Mouse (Mus musculus) MEL (cell line): ENCODE measurements around the gene Rtcb. TPM values are rescaled to one million over a fixed set of nuclear protein-coding genes. Genes with fewer than 3 reads are reported as not detected.

Experiments used
- DNase-seq: peaks from one replicate; pipeline ENCODE4 v3.0.0; 2011; ENCODE audit warnings: low read depth, low spot score
- H3K27ac ChIP-seq: 2 replicates; pipeline ENCODE4 v1.5.1; 2012; ENCODE audit warnings: low read depth, mild to moderate bottlenecking, control low read depth, low read length, moderate library complexity; ENCODE audit not compliant: control insufficient read depth
- H3K27me3 ChIP-seq, 2 experiments: fragments of 150-350 bp in 1 of 2; sonication (generic) in 1 of 2; 2 replicates each; pipeline ENCODE4 v1.6.1; 2012; ENCODE audit warnings: low read length in 2 of 2, mild to moderate bottlenecking in 2 of 2, improper control_type of control experiment in 1 of 2, moderate library complexity in 1 of 2; ENCODE audit not compliant: insufficient read depth in 2 of 2, control insufficient read depth in 1 of 2
- H3K36me3 ChIP-seq, 2 experiments: 2 replicates each; pipeline ENCODE4 v1.6.1; 2012 to 2014; ENCODE audit warnings: low read length in 2 of 2, improper control_type of control experiment in 1 of 2, inconsistent platforms in 1 of 2, mild to moderate bottlenecking in 1 of 2; ENCODE audit not compliant: insufficient read depth in 2 of 2, control insufficient read depth in 1 of 2
- H3K4me1 ChIP-seq, 2 experiments: fragments of 150-350 bp in 1 of 2; sonication (generic) in 1 of 2; 2 replicates each; pipeline ENCODE4 v1.6.1; 2012; ENCODE audit warnings: low read length in 2 of 2, improper control_type of control experiment in 1 of 2, mild to moderate bottlenecking in 1 of 2; ENCODE audit not compliant: insufficient read depth in 2 of 2, control insufficient read depth in 1 of 2
- H3K4me3 ChIP-seq, 2 experiments: fragments of 150-350 bp in 1 of 2; sonication (generic) in 1 of 2; 2 replicates each; pipeline ENCODE4 v1.5.1; 2012; ENCODE audit warnings: low read depth in 2 of 2, low read length in 2 of 2, mild to moderate bottlenecking in 2 of 2, moderate library complexity in 2 of 2, control low read depth in 1 of 2, improper control_type of control experiment in 1 of 2; ENCODE audit not compliant: control insufficient read depth in 1 of 2, insufficient read depth in 1 of 2
- H3K79me2 ChIP-seq: 2 replicates; pipeline ENCODE4 v1.6.1; 2012; ENCODE audit warnings: mild to moderate bottlenecking, low read length, moderate library complexity; ENCODE audit not compliant: control insufficient read depth, poor library complexity, insufficient read depth
- H3K9ac ChIP-seq: 2 replicates; pipeline ENCODE4 v1.6.1; 2012; ENCODE audit warnings: low read depth, mild to moderate bottlenecking, control low read depth, low read length, moderate library complexity; ENCODE audit not compliant: control insufficient read depth, poor library complexity, severe bottlenecking
- H3K9me3 ChIP-seq: fragments of 150-350 bp; sonication (generic); replicated peaks from 2 replicates; pipeline ENCODE4 v1.6.1; 2012; ENCODE audit warnings: mild to moderate bottlenecking, low read length, improper control_type of control experiment, moderate library complexity; ENCODE audit not compliant: insufficient read depth
- BHLHE40 ChIP-seq: IDR thresholded peaks from 2 replicates; pipeline ENCODE4 v1.6.1; 2012; ENCODE audit warnings: low read depth, mild to moderate bottlenecking, inconsistent platforms, low read length, improper control_type of control experiment, borderline replicate concordance
- CHD1 ChIP-seq: IDR thresholded peaks from 2 replicates; pipeline ENCODE4 v1.6.1; 2012; ENCODE audit warnings: low read depth, mild to moderate bottlenecking, inconsistent platforms, low read length, improper control_type of control experiment
- CTCF ChIP-seq, 3 experiments: IDR thresholded peaks in 2 of 3; conservative IDR thresholded peaks in 1 of 3; 2 replicates each; pipeline ENCODE4 v1.5.1; 2011 to 2012; ENCODE audit warnings: low read length in 3 of 3, low read depth in 2 of 3, mild to moderate bottlenecking in 2 of 3, improper control_type of control experiment in 1 of 3, inconsistent platforms in 1 of 3, mixed read lengths in 1 of 3, moderate library complexity in 1 of 3; ENCODE audit not compliant: control insufficient read depth in 1 of 3, insufficient read depth in 1 of 3, poor library complexity in 1 of 3, severe bottlenecking in 1 of 3
- ELF1 ChIP-seq: IDR thresholded peaks from 2 replicates; pipeline ENCODE4 v1.6.1; 2014; ENCODE audit warnings: low read depth, mild to moderate bottlenecking, inconsistent platforms, low read length, improper control_type of control experiment, moderate library complexity
- GABPA ChIP-seq: IDR thresholded peaks from 2 replicates; pipeline ENCODE4 v1.6.1; 2012; ENCODE audit warnings: low read depth, mild to moderate bottlenecking, inconsistent platforms, low read length, improper control_type of control experiment, moderate library complexity
- GATA1 ChIP-seq: IDR thresholded peaks from 2 replicates; pipeline ENCODE4 v1.6.1; 2011; ENCODE audit warnings: low read depth, low read length, improper control_type of control experiment
- MAFK ChIP-seq: IDR thresholded peaks from 2 replicates; pipeline ENCODE4 v1.6.1; 2011; ENCODE audit warnings: low read depth, mild to moderate bottlenecking, low read length, improper control_type of control experiment, borderline replicate concordance
- MAZ ChIP-seq: IDR thresholded peaks from 2 replicates; pipeline ENCODE4 v1.6.1; 2012; ENCODE audit warnings: low read depth, mild to moderate bottlenecking, inconsistent platforms, low read length, improper control_type of control experiment
- MYC ChIP-seq: IDR thresholded peaks from 2 replicates; pipeline ENCODE4 v1.6.1; 2011; ENCODE audit warnings: low read depth, mild to moderate bottlenecking, low read length, improper control_type of control experiment, moderate library complexity
- NELFE ChIP-seq: IDR thresholded peaks from 2 replicates; pipeline ENCODE4 v1.6.1; 2011; ENCODE audit warnings: low read depth, low read length, improper control_type of control experiment
- POLR2AphosphoS2 ChIP-seq: IDR thresholded peaks from 2 replicates; pipeline ENCODE4 v1.6.1; 2011; ENCODE audit warnings: low read length, improper control_type of control experiment
- RAD21 ChIP-seq: IDR thresholded peaks from 2 replicates; pipeline ENCODE4 v1.6.1; 2011; ENCODE audit warnings: mild to moderate bottlenecking, low read depth, low read length, improper control_type of control experiment
- SMC3 ChIP-seq: IDR thresholded peaks from 2 replicates; pipeline ENCODE4 v1.6.1; 2011; ENCODE audit warnings: low read depth, low read length, improper control_type of control experiment
- TBP ChIP-seq: IDR thresholded peaks from 2 replicates; pipeline ENCODE4 v1.8.0; 2011; ENCODE audit warnings: low read depth, low read length, improper control_type of control experiment
- TCF12 ChIP-seq: IDR thresholded peaks from 2 replicates; pipeline ENCODE4 v1.6.1; 2014; ENCODE audit warnings: low read depth, mild to moderate bottlenecking, inconsistent platforms, low read length, improper control_type of control experiment, moderate library complexity
- UBTF ChIP-seq: IDR thresholded peaks from 2 replicates; pipeline ENCODE4 v1.6.1; 2012; ENCODE audit warnings: low read depth, mild to moderate bottlenecking, inconsistent platforms, low read length, improper control_type of control experiment, moderate library complexity, borderline replicate concordance; ENCODE audit not compliant: insufficient read depth
- ZC3H11A ChIP-seq: IDR thresholded peaks from 2 replicates; pipeline ENCODE4 v1.6.1; 2012; ENCODE audit warnings: low read depth, mild to moderate bottlenecking, inconsistent platforms, low read length, improper control_type of control experiment
- ZKSCAN1 ChIP-seq: IDR thresholded peaks from 2 replicates; pipeline ENCODE4 v1.6.1; 2012; ENCODE audit warnings: low read depth, mild to moderate bottlenecking, inconsistent platforms, low read length, improper control_type of control experiment, moderate library complexity
- polyA plus RNA-seq, 2 experiments: library from polyadenylated mRNA; stranded (reverse) in 1 of 2; unstranded in 1 of 2; fragments of >175 nt in 1 of 2; fragments of >200 nt in 1 of 2; gene quantifications; 2 replicates each; pipeline versions ENCODE4 v1.2.1 to v1.2.4; 2012; ENCODE audit warnings: low replicate concordance in 2 of 2, low read depth in 1 of 2; ENCODE audit not compliant: insufficient read length in 2 of 2, insufficient read depth in 1 of 2, missing spikeins in 1 of 2
- total RNA-seq: library from RNA; depleted of rRNA; stranded (reverse); fragments of 300-350 nt; gene quantifications from 2 replicates; pipeline ENCODE4 v1.2.3, GENCODE M21; 2012

Gene Rtcb
- total and polyA plus RNA-seq, 3 experiments: 110 to 215 (median 197) TPM

DNA sequence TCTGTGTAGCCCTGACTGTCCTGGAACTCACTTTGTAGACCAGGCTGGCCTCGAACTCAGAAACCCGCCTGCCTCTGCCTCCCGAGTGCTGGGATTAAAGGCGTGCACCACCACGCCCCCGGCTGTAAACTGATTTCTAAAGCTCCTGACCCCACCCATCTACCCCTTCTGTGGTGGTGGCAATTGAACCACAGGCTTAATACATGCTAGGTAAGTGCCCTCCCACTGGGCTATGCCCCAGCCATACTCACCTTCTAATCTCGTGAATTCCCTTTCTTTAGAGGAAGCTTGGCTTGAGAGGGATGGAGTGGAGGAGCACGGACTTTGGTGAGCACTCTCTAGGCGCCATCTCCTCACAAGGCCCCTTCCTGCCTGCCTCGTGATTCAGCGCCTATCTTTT lies 27.7 kb downstream of the Rtcb start:
- TF ChIP-seq GATA1 (no peak), MYC (no peak), RAD21 (no peak), GABPA (no peak), UBTF (no peak), SMC3 (no peak), CHD1 (no peak), ZC3H11A (no peak)
- Histone ChIP-seq H3K27me3 (peaks cover 0 to 1% of the 10 kb centered on the region in 2 experiments; a peak in 2 of 4 replicates), H3K4me1 (no peaks in the 10 kb centered on the region), H3K79me2 (no peaks in the 10 kb centered on the region), H3K27ac (no peak overlapping the region), H3K9ac (no peak overlapping the region), H3K4me3 (no peak overlapping the region), H3K36me3 (no peaks in the 10 kb centered on the region), H3K9me3 (no peaks in the 10 kb centered on the region)
- no peak for DNase-seq

DNA sequence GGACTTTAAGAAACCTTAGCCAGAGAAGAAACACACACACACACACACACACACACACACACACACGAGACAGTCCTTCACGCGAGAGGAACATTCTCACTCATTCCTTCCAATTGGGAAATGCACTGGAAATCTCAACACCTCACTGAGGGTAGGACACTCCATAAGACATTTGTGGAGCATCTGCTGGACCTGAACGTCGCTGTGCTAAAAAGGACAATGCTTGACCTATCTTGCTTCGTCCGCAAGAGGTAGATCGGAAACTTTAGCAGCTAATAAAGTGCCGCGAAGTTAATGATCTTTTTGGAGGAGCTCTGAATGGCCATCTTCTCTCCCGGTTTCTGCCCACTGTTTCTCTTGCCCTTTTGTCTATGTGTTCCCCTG lies 28.4 kb downstream of the Rtcb start:
- Histone ChIP-seq H3K36me3 (no peaks in the 10 kb centered on the region), H3K27me3 (peaks cover 0 to 1% of the 10 kb centered on the region in 2 experiments; a peak in 2 of 4 replicates), H3K27ac (no peak overlapping the region), H3K9ac (no peak overlapping the region), H3K79me2 (no peaks in the 10 kb centered on the region), H3K4me3 (no peak overlapping the region), H3K4me1 (no peaks in the 10 kb centered on the region), H3K9me3 (no peaks in the 10 kb centered on the region)
- DNase-seq: no peak
- TF ChIP-seq TCF12 (no peak), MAFK (no peak), ZC3H11A (no peak), ZKSCAN1 (no peak), RAD21 (no peak), BHLHE40 (no peak), CTCF (IDR thresholded peaks at IDR 0.05 in 2 of 3, conservative IDR thresholded peaks at IDR 0.05 in 1 of 3; ENCODE audit: control insufficient read depth in 1 of 3, insufficient read depth in 1 of 3, low read depth in 2 of 3, low read length in 3 of 3, poor library complexity in 1 of 3, severe bottlenecking in 1 of 3) (no peak), NELFE (no peak)

DNA sequence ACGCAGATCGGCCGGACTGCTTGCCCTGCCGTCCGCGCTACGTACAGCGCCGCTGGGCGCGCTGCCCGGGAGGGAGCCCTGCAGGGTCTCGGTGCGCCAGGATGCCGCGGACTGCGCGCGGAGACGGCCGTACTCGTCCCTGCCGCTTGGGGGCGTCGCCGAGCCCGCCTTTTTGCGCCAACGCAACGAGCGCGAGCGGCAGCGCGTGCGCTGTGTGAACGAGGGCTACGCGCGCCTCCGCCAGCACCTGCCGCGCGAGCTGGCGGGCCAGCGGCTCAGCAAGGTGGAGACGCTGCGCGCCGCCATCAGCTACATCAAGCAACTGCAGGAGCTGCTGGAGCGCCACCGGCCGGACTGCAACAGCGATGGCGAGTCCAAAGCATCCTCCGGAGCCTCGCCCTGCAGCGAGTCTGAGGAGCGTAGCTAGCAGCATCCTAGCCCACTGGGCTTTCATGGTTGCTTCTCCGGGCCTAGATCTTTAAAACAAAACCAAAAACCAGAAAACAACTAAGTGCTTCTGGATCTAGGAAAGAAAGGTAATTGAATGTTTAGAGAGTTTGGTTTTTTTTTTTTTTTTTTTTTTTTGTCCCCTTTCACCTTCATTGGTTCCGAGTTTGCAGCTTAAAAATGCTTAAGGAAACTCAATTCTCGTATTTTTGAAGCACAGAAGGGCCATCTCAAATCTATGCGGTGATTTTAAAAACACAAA lies 29.0 kb downstream of the Rtcb start:
- H3K4me1 ChIP-seq: no peaks in the 10 kb centered on the region
- no peak overlapping the region for H3K9ac ChIP-seq
- no peaks in the 10 kb centered on the region for H3K79me2 ChIP-seq
- H3K9me3 ChIP-seq: no peaks in the 10 kb centered on the region
- no peak for DNase-seq
- H3K27ac ChIP-seq: no peak overlapping the region
- peaks cover 0 to 1% of the 10 kb centered on the region in 2 experiments; a peak in 2 of 4 replicates for H3K27me3 ChIP-seq
- no peak for TF ChIP-seq ELF1
- no peak for TF ChIP-seq TBP
- TF ChIP-seq GATA1: no peak
- no peak for TF ChIP-seq ZC3H11A
- TF ChIP-seq CHD1: no peak
- no peak for TF ChIP-seq MAZ
- no peak for TF ChIP-seq POLR2AphosphoS2
- TF ChIP-seq SMC3: no peak
- H3K36me3 ChIP-seq: no peaks in the 10 kb centered on the region
- no peak overlapping the region for H3K4me3 ChIP-seq
